Mouse (Mus musculus) heart, embryonic 11.5 days (tissue): ENCODE results near the gene Tcf21. TPM values are rescaled to one million over a fixed set of nuclear protein-coding genes. Genes with fewer than 3 reads are reported as not detected.

Experiments used
- ATAC-seq: fragments of 200-750 bp; cut with Nextera tagmentation; replicated peaks from 2 replicates; pipeline ENCODE4 v1.8.0; 2017; ENCODE audit warnings: moderate library complexity; ENCODE audit not compliant: insufficient number of reproducible peaks, low FRiP score, low TSS enrichment
- H3K27ac ChIP-seq: fragments of 300-500 bp; sonication (generic); 2 replicates; pipeline ENCODE4 v1.5.1; 2014; ENCODE audit warnings: mild to moderate bottlenecking, low read depth, low read length
- H3K27me3 ChIP-seq: fragments of 300-500 bp; sonication (generic); 2 replicates; pipeline ENCODE4 v1.6.1; 2014; ENCODE audit warnings: mild to moderate bottlenecking, low read length, mixed read lengths; ENCODE audit not compliant: control insufficient read depth, insufficient read depth
- H3K36me3 ChIP-seq: fragments of 300-500 bp; sonication (generic); 2 replicates; pipeline ENCODE4 v1.6.1; 2014; ENCODE audit warnings: mild to moderate bottlenecking, low read length, moderate library complexity, mixed read lengths; ENCODE audit not compliant: control insufficient read depth, insufficient read depth
- H3K4me1 ChIP-seq: fragments of 300-500 bp; sonication (generic); 2 replicates; pipeline ENCODE4 v1.6.1; 2014; ENCODE audit warnings: low read length; ENCODE audit not compliant: control insufficient read depth, insufficient read depth
- H3K4me2 ChIP-seq: fragments of 300-500 bp; sonication (generic); 2 replicates; pipeline ENCODE4 v1.6.1; 2014; ENCODE audit warnings: mild to moderate bottlenecking, moderate library complexity
- H3K4me3 ChIP-seq: fragments of 300-500 bp; sonication (generic); 2 replicates; pipeline ENCODE4 v1.5.1; 2014; ENCODE audit warnings: low read depth, low read length
- H3K9ac ChIP-seq: fragments of 300-500 bp; sonication (generic); 2 replicates; pipeline ENCODE4 v1.6.1; 2014; ENCODE audit warnings: mild to moderate bottlenecking, low read depth, low read length, moderate library complexity
- H3K9me3 ChIP-seq: fragments of 300-500 bp; sonication (generic); replicated peaks from 2 replicates; pipeline ENCODE4 v1.6.1; 2016; ENCODE audit warnings: low read length; ENCODE audit not compliant: control insufficient read depth
- WGBS: fragments of 180-500 bp; shearing (Covaris S2); extraction: QIAGEN DNeasy Blood & Tissue Kit; methylation state at CpG from one replicate; pipeline ENCODE4 v1.1.7; 2014; ENCODE audit not compliant: insufficient replicate concordance; 5-methylcytosine and 5-hydroxymethylcytosine counted together
- polyA plus RNA-seq: library from polyadenylated mRNA; unstranded; fragments of >200 nt; fragmentation: Nextera tagmentation; extraction: Ambion mirVana; gene quantifications from 2 replicates; pipeline ENCODE4 v1.2.1, GENCODE M21; 2014

Tcf21 gene
- polyA plus RNA-seq, 1 experiment from 2014 or later: 84.8 TPM

GRCm38 (mm10) chr10:22813317-22813960, 6.5 kb downstream of the Tcf21 start:
- peak overlapping the region; percentile 73 for H3K4me2 ChIP-seq
- H3K9me3 ChIP-seq: no peaks in the 10 kb centered on the region
- peak overlapping the region; percentile 37 for H3K4me3 ChIP-seq
- peaks cover 7% of the 10 kb centered on the region; the same call in 1 of the 2 replicates for H3K4me1 ChIP-seq
- no peak; the same call in 1 of the 2 replicates for ATAC-seq
- 1% methylated on average over 18 of the region's 18 CpGs for WGBS
- H3K27me3 ChIP-seq: peaks cover 38% of the 10 kb centered on the region
- H3K9ac ChIP-seq: peak overlapping the region; percentile 6; the same call in 1 of the 2 replicates
- H3K36me3 ChIP-seq: no peaks in the 10 kb centered on the region
- peak overlapping the region; percentile 12 for H3K27ac ChIP-seq

- Histone ChIP-seq H3K27me3 (peaks cover 30% of the 10 kb centered on the region), H3K4me1 (peaks cover 7% of the 10 kb centered on the region; the same call in 1 of the 2 replicates), H3K27ac (no peak overlapping the region), H3K4me3 (no peak overlapping the region), H3K9me3 (no peaks in the 10 kb centered on the region), H3K9ac (no peak overlapping the region), H3K36me3 (no peaks in the 10 kb centered on the region), H3K4me2 (peak overlapping the region; percentile 6; the same call in 1 of the 2 replicates)
- no peak for ATAC-seq
- 22% methylated on average over 12 of the region's 12 CpGs for WGBS
These were observed 8.1 kb downstream of the Tcf21 start for GRCm38 (mm10) chr10:22811921-22812320.

- Histone ChIP-seq H3K27ac (no peak overlapping the region), H3K9ac (no peak overlapping the region), H3K27me3 (no peaks in the 10 kb centered on the region), H3K9me3 (no peaks in the 10 kb centered on the region), H3K4me2 (no peak overlapping the region), H3K4me1 (no peaks in the 10 kb centered on the region), H3K36me3 (no peaks in the 10 kb centered on the region), H3K4me3 (no peak overlapping the region)
- no peak for ATAC-seq
- WGBS: 55% methylated on average over 3 of the region's 3 CpGs
These were observed 37.3 kb downstream of the Tcf21 start for GRCm38 (mm10) chr10:22782684-22783083.

GRCm38 (mm10) chr10:22781466-22781865, 38.5 kb downstream of the Tcf21 start:
- ATAC-seq: no peak
- H3K9ac ChIP-seq: no peak overlapping the region
- 30% methylated on average over 4 of the region's 4 CpGs for WGBS

GRCm38 (mm10) chr10:22777939-22778338, 42.0 kb downstream of the Tcf21 start:
- 10% methylated on average over 5 of the region's 5 CpGs for WGBS
- no peak overlapping the region for H3K4me3 ChIP-seq
- no peaks in the 10 kb centered on the region for H3K36me3 ChIP-seq
- H3K27ac ChIP-seq: no peak overlapping the region
- H3K27me3 ChIP-seq: no peaks in the 10 kb centered on the region
- no peak for ATAC-seq
- no peak overlapping the region for H3K4me2 ChIP-seq
- no peaks in the 10 kb centered on the region for H3K9me3 ChIP-seq
- H3K9ac ChIP-seq: no peak overlapping the region
- H3K4me1 ChIP-seq: no peaks in the 10 kb centered on the region

More at GRCm38 (mm10) chr10:22781466-22781865, 38.5 kb downstream of the Tcf21 start:
- no peaks in the 10 kb centered on the region for H3K4me1 ChIP-seq
- no peaks in the 10 kb centered on the region for H3K27me3 ChIP-seq
- no peak overlapping the region for H3K27ac ChIP-seq
- H3K4me2 ChIP-seq: no peak overlapping the region
- H3K36me3 ChIP-seq: no peaks in the 10 kb centered on the region
- no peak overlapping the region for H3K4me3 ChIP-seq
- H3K9me3 ChIP-seq: no peaks in the 10 kb centered on the region

GRCm38 (mm10) chr10:22776007-22776698, 43.8 kb downstream of the Tcf21 start:
- no peaks in the 10 kb centered on the region for H3K4me1 ChIP-seq
- H3K27me3 ChIP-seq: no peaks in the 10 kb centered on the region
- 9% methylated on average over 7 of the region's 7 CpGs for WGBS
- no peaks in the 10 kb centered on the region for H3K36me3 ChIP-seq
- no peaks in the 10 kb centered on the region for H3K9me3 ChIP-seq
- H3K4me2 ChIP-seq: no peak overlapping the region
- H3K4me3 ChIP-seq: no peak overlapping the region
- no peak for ATAC-seq
- H3K27ac ChIP-seq: no peak overlapping the region
- H3K9ac ChIP-seq: no peak overlapping the region

GRCm38 (mm10) chr10:22775456-22775855, 44.5 kb downstream of the Tcf21 start:
- no peak overlapping the region for H3K27ac ChIP-seq
- H3K4me1 ChIP-seq: no peaks in the 10 kb centered on the region
- ATAC-seq: no peak

GRCm38 (mm10) chr10:22774626-22775025, 45.3 kb downstream of the Tcf21 start:
- H3K9me3 ChIP-seq: no peaks in the 10 kb centered on the region
- 68% methylated on average over 3 of the region's 3 CpGs for WGBS
- H3K9ac ChIP-seq: no peak overlapping the region
- ATAC-seq: no peak
- H3K4me2 ChIP-seq: no peak overlapping the region
- H3K36me3 ChIP-seq: no peaks in the 10 kb centered on the region
- no peak overlapping the region for H3K27ac ChIP-seq
- no peaks in the 10 kb centered on the region for H3K4me1 ChIP-seq
- no peak overlapping the region for H3K4me3 ChIP-seq
- no peaks in the 10 kb centered on the region for H3K27me3 ChIP-seq

More at GRCm38 (mm10) chr10:22775456-22775855, 44.5 kb downstream of the Tcf21 start:
- Histone ChIP-seq H3K36me3 (no peaks in the 10 kb centered on the region), H3K9me3 (no peaks in the 10 kb centered on the region), H3K9ac (no peak overlapping the region), H3K27me3 (no peaks in the 10 kb centered on the region), H3K4me2 (no peak overlapping the region), H3K4me3 (no peak overlapping the region)
- 73% methylated on average over 2 of the region's 2 CpGs for WGBS
